Mouse (Mus musculus) neural tube, embryonic 12.5 days (tissue): ENCODE results near the gene Pln. TPM values are rescaled to one million over a fixed set of nuclear protein-coding genes. Genes with fewer than 3 reads are reported as not detected.

Source experiments
- ATAC-seq: fragments of 200-750 bp; cut with Nextera tagmentation; 2 replicates; pipeline ENCODE4 v1.8.0; 2017; ENCODE audit warnings: low read depth, mild to moderate bottlenecking, moderate TSS enrichment, moderate library complexity; ENCODE audit not compliant: low FRiP score
- H3K27ac ChIP-seq: fragments of 300-500 bp; sonication (generic); 2 replicates; pipeline ENCODE4 v1.5.1; 2016
- H3K27me3 ChIP-seq: fragments of 300-500 bp; sonication (generic); replicated peaks from 2 replicates; pipeline ENCODE4 v1.6.1; 2016; ENCODE audit warnings: mild to moderate bottlenecking
- H3K36me3 ChIP-seq: fragments of 300-500 bp; sonication (generic); 2 replicates; pipeline ENCODE4 v1.6.1; 2016; ENCODE audit warnings: mild to moderate bottlenecking
- H3K4me1 ChIP-seq: fragments of 300-500 bp; sonication (generic); 2 replicates; pipeline ENCODE4 v1.6.1; 2016
- H3K4me2 ChIP-seq: fragments of 300-500 bp; sonication (generic); replicated peaks from 2 replicates; pipeline ENCODE4 v1.6.1; 2016; ENCODE audit warnings: mild to moderate bottlenecking
- H3K4me3 ChIP-seq: fragments of 300-500 bp; sonication (generic); 2 replicates; pipeline ENCODE4 v1.5.1; 2016
- H3K9ac ChIP-seq: fragments of 300-500 bp; sonication (generic); 2 replicates; pipeline ENCODE4 v1.6.1; 2016; ENCODE audit warnings: mild to moderate bottlenecking
- H3K9me3 ChIP-seq: fragments of 300-500 bp; sonication (generic); 2 replicates; pipeline ENCODE4 v1.6.1; 2016; ENCODE audit warnings: mild to moderate bottlenecking
- WGBS: fragments of 180-500 bp; shearing (Covaris S2); methylation state at CpG from one replicate; pipeline ENCODE4 v1.1.7; 2016; 5-methylcytosine and 5-hydroxymethylcytosine counted together
- polyA plus RNA-seq: library from polyadenylated mRNA; unstranded; fragments of >200 nt; fragmentation: Nextera tagmentation; extraction: Ambion mirVana; gene quantifications from 2 replicates; pipeline ENCODE4 v1.2.1, GENCODE M21; 2016

Gene Pln
- polyA plus RNA-seq, 1 experiment from 2014 or later = 2.1 TPM

DNA sequence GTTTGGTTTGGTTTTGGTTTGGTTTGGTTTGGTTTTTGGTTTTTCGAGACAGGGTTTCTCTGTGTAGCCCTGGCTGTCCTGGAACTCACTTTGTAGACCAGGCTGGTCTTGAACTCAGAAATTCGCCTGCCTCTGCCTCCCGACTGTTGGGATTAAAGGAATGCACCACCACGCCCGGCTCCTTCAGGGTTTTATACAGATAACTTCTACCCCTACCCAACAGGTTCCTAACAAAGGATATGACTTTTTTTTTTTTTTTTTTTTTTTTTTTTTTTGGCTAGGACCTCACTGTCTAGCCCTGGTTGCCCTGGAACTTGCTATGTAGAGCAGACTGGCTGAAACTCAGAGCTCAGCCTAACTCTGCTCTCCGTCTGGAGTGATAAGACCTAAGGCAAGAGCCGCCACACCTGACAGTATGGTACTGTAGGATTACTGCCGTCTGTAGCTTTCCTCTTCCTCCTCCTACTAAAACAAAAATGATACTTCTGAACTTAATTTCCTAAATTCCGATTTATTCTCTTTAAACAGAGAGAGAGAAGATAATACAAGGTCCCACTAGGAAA lies 4.8 kb downstream of the Pln start:
- H3K9ac ChIP-seq = no peak overlapping the region
- H3K36me3 ChIP-seq = no peaks in the 10 kb centered on the region
- H3K9me3 ChIP-seq = no peaks in the 10 kb centered on the region
- 93% methylated on average over 9 of the region's 9 CpGs for WGBS
- no peak overlapping the region for H3K4me3 ChIP-seq
- no peak for ATAC-seq
- H3K4me2 ChIP-seq = no peak overlapping the region
- H3K27me3 ChIP-seq = no peaks in the 10 kb centered on the region
- H3K4me1 ChIP-seq = no peaks in the 10 kb centered on the region
- H3K27ac ChIP-seq = no peak overlapping the region

DNA sequence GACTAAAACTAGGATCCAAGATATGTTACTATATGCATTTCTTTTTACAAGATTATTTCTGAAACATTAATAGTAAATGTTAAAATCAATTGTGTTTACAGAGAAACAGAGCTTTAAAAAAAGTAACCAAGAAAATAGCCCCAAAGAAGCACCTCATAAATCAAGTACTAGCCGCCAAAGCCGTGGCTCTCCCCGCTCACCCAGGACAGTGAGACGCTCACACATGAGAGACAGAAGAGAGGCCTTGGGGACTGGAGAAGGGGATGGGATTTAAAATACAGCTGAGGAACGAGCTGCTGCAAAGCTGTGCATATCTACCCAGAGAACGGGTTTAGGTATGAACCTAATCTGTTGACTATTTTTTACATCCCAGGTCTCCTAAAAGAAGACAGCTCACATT lies 5.9 kb downstream of the Pln start:
- 40% methylated on average over 6 of the region's 6 CpGs for WGBS
- no peak for ATAC-seq
- Histone ChIP-seq H3K36me3 (0 out of 2 replicates have a peak, but pooled peaks cover under 1% of the 10 kb centered on the region), H3K27ac (no peak overlapping the region), H3K9me3 (no peaks in the 10 kb centered on the region), H3K4me2 (no peak overlapping the region), H3K9ac (no peak overlapping the region), H3K4me1 (no peaks in the 10 kb centered on the region; the same call in 1 of the 2 replicates), H3K27me3 (no peaks in the 10 kb centered on the region), H3K4me3 (no peak overlapping the region)

DNA sequence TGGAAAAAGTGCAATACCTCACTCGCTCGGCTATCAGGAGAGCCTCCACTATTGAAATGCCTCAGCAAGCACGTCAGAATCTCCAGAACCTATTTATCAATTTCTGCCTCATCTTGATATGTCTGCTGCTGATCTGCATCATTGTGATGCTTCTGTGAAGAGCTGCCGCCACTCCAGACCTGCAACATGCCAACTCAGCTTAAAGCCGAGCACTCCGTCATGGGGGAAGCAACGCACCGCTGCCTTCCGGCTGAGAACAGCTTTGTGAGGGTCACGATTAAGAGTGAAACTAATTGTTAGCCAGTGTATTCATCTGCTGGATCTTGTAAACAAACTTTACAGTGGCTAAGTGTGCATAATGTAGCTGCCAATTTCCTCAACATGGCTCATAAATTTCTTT lies 6.4 kb downstream of the Pln start:
- no peak overlapping the region for H3K27ac ChIP-seq
- no peak overlapping the region for H3K4me3 ChIP-seq
- 77% methylated on average over 10 of the region's 10 CpGs for WGBS
- H3K9me3 ChIP-seq = no peaks in the 10 kb centered on the region
- H3K4me1 ChIP-seq = no peaks in the 10 kb centered on the region; the same call in 1 of the 2 replicates
- no peaks in the 10 kb centered on the region for H3K27me3 ChIP-seq
- H3K9ac ChIP-seq = no peak overlapping the region
- H3K4me2 ChIP-seq = no peak overlapping the region
- ATAC-seq = no peak
- 0 out of 2 replicates have a peak, but pooled peaks cover 4% of the 10 kb centered on the region for H3K36me3 ChIP-seq

DNA sequence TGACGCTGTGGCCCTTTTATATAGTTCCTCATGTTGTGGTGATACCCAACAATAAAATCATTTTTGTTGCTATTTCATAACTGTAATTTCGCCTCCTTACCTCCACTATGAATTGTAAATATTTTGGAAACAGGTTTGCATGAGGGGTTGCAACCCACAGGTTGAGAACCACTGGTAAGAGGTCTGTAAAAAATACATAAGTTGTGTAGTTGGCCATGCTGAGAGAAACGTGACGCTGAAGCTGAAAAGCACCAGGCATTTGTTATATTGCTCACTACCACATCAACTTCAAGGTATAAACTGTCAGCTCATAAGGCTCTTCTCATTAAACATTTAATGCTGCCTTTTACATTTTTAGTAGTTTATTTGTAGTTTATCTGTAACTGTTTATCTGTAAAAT lies 8.0 kb downstream of the Pln start:
- no peak overlapping the region for H3K27ac ChIP-seq
- H3K4me2 ChIP-seq = no peak overlapping the region
- H3K4me3 ChIP-seq = no peak overlapping the region
- no peaks in the 10 kb centered on the region for H3K27me3 ChIP-seq
- H3K36me3 ChIP-seq = 0 out of 2 replicates have a peak, but pooled peaks cover 4% of the 10 kb centered on the region
- 93% methylated on average over 4 of the region's 4 CpGs for WGBS
- H3K9ac ChIP-seq = no peak overlapping the region
- no peak for ATAC-seq
- no peaks in the 10 kb centered on the region; the same call in 1 of the 2 replicates for H3K4me1 ChIP-seq
- H3K9me3 ChIP-seq = no peaks in the 10 kb centered on the region

DNA sequence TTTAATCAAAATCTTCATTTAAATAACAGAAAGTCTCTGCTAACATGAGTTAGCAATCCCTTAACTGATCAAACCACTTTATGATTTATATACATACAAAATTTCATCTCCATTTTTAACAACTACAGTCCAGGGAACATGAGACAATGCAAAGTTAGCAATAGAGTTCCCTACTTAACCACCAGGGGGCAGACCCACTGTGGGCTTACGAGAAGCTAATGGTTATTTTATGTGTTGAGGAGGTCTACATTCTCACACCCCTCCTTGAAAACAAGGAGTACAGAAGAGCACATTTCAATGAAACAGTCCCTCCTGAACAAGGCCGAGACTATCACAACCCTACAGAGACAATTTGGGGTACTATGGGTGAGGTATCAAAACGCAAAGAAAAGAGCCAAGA lies 9.0 kb downstream of the Pln start:
- Histone ChIP-seq H3K4me3 (no peak overlapping the region), H3K9me3 (no peaks in the 10 kb centered on the region), H3K9ac (no peak overlapping the region), H3K27ac (no peak overlapping the region), H3K4me2 (no peak overlapping the region), H3K4me1 (no peaks in the 10 kb centered on the region; the same call in 1 of the 2 replicates), H3K27me3 (no peaks in the 10 kb centered on the region), H3K36me3 (0 out of 2 replicates have a peak, but pooled peaks cover 4% of the 10 kb centered on the region)
- ATAC-seq = no peak
- 54% methylated on average over 3 of the region's 3 CpGs for WGBS

DNA sequence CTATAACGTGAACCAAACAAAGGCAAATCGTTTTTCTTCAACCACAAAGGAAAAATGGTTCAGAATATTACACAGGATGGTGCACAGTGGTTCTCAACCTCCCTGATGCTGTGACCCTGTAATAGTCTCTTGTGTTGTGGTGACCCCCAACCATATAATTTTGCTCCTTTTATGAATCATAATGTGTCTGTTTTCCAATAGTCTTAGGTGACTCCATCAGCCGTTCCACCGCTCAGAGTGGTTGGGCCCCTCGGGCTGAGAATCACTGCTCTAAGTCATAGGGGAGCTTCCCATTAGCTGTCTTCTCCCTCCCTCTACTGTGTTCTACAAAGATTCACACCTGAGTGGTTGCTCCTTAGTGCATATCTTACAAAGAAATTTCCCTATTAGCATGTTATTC lies 9.4 kb downstream of the Pln start:
- H3K4me1 ChIP-seq = no peaks in the 10 kb centered on the region; the same call in 1 of the 2 replicates
- H3K27me3 ChIP-seq = no peaks in the 10 kb centered on the region
- H3K9ac ChIP-seq = no peak overlapping the region
- no peak overlapping the region for H3K4me3 ChIP-seq
- 0 out of 2 replicates have a peak, but pooled peaks cover 4% of the 10 kb centered on the region for H3K36me3 ChIP-seq
- 88% methylated on average over 5 of the region's 5 CpGs for WGBS
- no peak for ATAC-seq
- H3K27ac ChIP-seq = no peak overlapping the region
- H3K4me2 ChIP-seq = no peak overlapping the region
- H3K9me3 ChIP-seq = no peaks in the 10 kb centered on the region

DNA sequence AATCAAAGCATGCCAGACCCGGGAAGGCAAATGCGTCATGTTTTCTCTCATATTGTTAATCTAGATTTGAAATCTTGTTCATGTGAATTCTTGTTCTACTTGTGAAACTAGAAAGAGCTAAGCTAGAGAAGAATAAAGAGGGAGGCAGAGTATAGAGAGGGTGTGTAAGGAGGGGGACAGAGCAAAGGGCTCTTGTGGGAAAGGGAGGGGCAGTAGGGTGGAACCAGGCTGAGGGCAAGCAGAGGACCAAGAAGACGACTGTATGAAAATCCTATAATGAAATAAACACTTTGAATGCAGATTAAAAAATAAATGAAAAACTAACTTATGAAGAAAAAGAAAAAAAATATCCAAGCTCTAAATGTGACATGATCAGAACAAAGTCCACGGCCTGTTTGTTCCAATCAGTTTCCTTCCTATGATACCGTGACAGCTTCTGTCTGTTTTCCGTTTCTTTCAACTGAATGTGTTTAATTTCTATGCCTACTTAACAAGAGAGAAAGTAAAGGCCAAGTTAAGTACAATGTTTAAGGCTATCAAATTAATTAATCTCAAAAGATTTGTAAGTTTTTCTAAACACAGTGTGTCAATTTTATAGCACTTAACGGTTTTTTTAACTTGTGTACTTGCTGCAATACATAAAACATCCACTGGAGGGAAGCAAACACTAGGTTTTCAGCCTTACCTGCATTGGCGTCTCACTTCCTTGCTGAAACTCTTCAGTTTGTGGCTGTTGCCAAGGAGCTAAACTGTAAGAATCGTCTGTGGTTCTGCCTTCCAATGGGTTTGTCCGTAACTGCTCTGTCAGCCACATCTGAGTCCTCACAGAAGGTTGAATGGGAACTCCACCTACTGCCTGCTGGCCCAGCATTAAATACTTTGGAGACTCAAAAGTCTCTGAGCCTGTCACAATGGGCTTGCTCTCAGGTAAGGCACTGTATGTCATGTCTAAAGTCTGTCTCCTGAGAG lies 10.6 kb downstream of the Pln start:
- Histone ChIP-seq H3K27ac (no peak overlapping the region), H3K9ac (no peak overlapping the region), H3K9me3 (no peaks in the 10 kb centered on the region), H3K27me3 (no peaks in the 10 kb centered on the region), H3K4me3 (no peak overlapping the region), H3K36me3 (0 out of 2 replicates have a peak, but pooled peaks cover 4% of the 10 kb centered on the region), H3K4me2 (no peak overlapping the region), H3K4me1 (no peaks in the 10 kb centered on the region; the same call in 1 of the 2 replicates)
- WGBS = 58% methylated on average over 10 of the region's 10 CpGs
- ATAC-seq = peak; percentile 54; the same call in 1 of the 2 replicates

DNA sequence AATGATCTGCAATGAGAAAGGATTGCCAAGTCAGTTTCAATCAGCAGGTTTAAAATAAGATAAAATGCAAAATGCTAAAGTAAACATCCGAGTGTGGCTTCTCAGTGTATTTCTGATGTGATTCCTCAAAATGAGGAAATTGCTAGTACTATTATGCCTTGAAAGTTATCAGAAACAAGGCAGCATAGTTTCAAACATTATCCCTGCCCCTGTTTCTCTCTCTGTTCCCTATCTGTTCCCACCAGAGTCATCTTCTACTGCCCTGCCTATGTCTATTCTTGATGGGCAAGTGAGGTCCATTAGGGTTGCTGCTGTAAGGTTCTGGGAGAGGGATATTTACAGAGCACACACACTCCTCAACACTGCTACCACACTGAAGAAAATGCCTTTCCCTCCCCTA lies 11.8 kb downstream of the Pln start:
- WGBS = 87% methylated on average over 1 of the region's 1 CpGs
- Histone ChIP-seq H3K9ac (no peak overlapping the region), H3K4me3 (no peak overlapping the region), H3K4me1 (no peaks in the 10 kb centered on the region; the same call in 1 of the 2 replicates), H3K4me2 (no peak overlapping the region), H3K36me3 (0 out of 2 replicates have a peak, but pooled peaks cover 4% of the 10 kb centered on the region), H3K9me3 (no peaks in the 10 kb centered on the region), H3K27me3 (no peaks in the 10 kb centered on the region), H3K27ac (no peak overlapping the region)
- no peak for ATAC-seq

DNA sequence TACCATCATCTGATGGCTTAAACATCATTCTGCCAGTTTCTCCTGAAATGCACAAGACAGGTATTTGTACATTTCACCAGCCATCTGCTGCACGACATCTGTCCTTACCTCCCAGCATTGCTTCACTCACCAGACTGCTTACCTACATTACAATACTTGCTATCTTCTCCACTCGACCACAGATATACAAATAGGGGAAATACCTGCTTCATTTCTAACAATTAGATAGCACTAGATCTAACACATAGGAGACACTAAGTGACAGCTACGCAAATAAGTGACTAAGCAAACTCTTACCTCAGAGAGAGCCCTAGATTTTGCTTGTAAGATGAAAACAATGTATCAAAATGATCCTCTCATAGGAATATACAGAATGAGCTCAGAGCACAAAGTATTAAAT lies 16.2 kb downstream of the Pln start:
- Histone ChIP-seq H3K4me1 (no peaks in the 10 kb centered on the region), H3K36me3 (peaks cover 10% of the 10 kb centered on the region), H3K27me3 (no peaks in the 10 kb centered on the region), H3K4me3 (no peak overlapping the region), H3K9me3 (no peaks in the 10 kb centered on the region), H3K27ac (no peak overlapping the region), H3K9ac (no peak overlapping the region), H3K4me2 (no peak overlapping the region)
- ATAC-seq = no peak
- 89% methylated on average over 3 of the region's 3 CpGs for WGBS

DNA sequence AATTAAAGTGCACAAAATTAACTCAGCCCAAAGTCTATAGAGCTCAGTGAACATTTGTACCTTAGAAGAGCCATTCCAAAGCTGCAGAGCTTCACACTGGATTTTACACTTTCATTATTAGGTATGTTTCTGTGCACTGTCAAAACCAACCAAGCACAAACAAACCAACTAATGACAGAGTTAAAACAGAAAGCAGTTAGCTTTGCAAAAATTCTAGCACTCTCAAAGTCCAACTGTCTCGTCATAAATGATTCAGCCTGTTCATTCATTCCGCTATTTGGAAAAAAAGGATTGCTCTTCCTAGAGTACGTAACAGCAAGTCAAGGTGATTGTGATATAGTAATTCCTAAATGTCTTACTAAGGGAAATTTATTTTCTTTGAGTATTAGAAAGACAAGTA lies 21.5 kb downstream of the Pln start:
- H3K27me3 ChIP-seq = no peaks in the 10 kb centered on the region
- ATAC-seq = no peak
- no peak overlapping the region for H3K4me2 ChIP-seq
- no peaks in the 10 kb centered on the region for H3K9me3 ChIP-seq
- no peak overlapping the region for H3K4me3 ChIP-seq
- WGBS = 89% methylated on average over 3 of the region's 3 CpGs
- peaks cover 15% of the 10 kb centered on the region for H3K36me3 ChIP-seq
- H3K27ac ChIP-seq = no peak overlapping the region
- H3K9ac ChIP-seq = no peak overlapping the region
- no peaks in the 10 kb centered on the region for H3K4me1 ChIP-seq

DNA sequence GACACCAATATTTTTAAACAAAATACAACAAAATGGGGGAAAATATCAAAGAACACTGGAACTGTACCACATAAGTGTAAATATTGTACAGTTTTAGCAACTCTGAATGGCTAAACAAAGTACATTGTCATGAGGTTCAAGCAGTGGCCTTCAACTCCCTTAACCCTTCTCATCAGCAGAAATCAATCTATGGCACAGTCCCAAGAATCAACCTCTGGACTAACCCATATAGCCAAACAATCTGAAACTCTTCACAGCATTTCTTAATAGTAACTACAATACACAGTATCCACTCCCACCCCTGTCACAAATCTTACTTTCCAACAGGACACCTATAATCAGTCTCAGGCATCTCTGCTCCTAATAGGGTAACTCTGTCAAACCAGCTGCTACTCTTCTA lies 26.8 kb downstream of the Pln start:
- H3K27me3 ChIP-seq = no peaks in the 10 kb centered on the region
- no peak overlapping the region for H3K4me2 ChIP-seq
- H3K9me3 ChIP-seq = no peaks in the 10 kb centered on the region
- no peaks in the 10 kb centered on the region for H3K4me1 ChIP-seq
- no peak overlapping the region for H3K4me3 ChIP-seq
- no peak overlapping the region for H3K27ac ChIP-seq
- no peak overlapping the region for H3K9ac ChIP-seq
- 0 out of 2 replicates have a peak, but pooled peaks cover 6% of the 10 kb centered on the region for H3K36me3 ChIP-seq
- ATAC-seq = no peak

DNA sequence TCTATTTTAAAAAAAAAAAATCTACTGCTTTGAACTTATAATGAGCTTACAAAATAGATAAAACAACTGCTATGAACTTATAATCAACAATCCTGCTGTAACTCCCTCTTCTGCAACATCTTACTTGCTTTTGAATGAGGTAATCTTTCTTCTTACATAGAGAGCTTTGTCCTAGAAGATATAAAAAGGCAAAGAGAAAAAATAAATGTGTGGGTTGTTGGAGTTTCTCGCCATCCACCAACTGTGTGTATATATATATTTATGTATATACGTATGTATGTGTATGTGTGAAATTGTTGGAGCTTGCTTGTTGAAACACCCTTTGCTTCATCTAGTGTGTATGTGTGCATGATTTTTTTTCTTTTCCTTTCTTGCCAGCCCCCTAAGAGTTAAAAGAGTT lies 29.8 kb downstream of the Pln start:
- no peak for ATAC-seq
- whole genome bisulfite sequencing = 91% methylated on average over 2 of the region's 2 CpGs
- peaks cover 6% of the 10 kb centered on the region; the same call in 1 of the 2 replicates for H3K36me3 ChIP-seq

More for the DNA sequence above, 29.8 kb downstream of the Pln start:
- no peaks in the 10 kb centered on the region for H3K27me3 ChIP-seq
- no peak overlapping the region for H3K27ac ChIP-seq
- no peak overlapping the region for H3K4me2 ChIP-seq
- no peak overlapping the region for H3K9ac ChIP-seq
- no peak overlapping the region for H3K4me3 ChIP-seq
- H3K9me3 ChIP-seq = peaks cover 11% of the 10 kb centered on the region; the same call in 1 of the 2 replicates
- no peaks in the 10 kb centered on the region for H3K4me1 ChIP-seq
